Mouse (Mus musculus): ENCODE results near the gene Gsg1l2. TPM values are rescaled to one million over a fixed set of nuclear protein-coding genes. Genes with fewer than 3 reads are reported as not detected.

The Gsg1l2 gene
- polyA plus RNA-seq, 1 experiment = not detected

Other genes with a start within 250 kb of the Gsg1l2 start
- gene Rcvrn, start 79.3 kb upstream of the Gsg1l2 start, polyA plus RNA-seq (2012; ENCODE audit: insufficient read depth, insufficient read length, missing spikeins) = not detected in 2 replicates
- gene Glp2r, start 3.5 kb upstream of the Gsg1l2 start, polyA plus RNA-seq (2012; ENCODE audit: insufficient read depth, insufficient read length, missing spikeins) = not detected in 2 replicates
- gene Dhrs7c, start 23.6 kb downstream of the Gsg1l2 start, polyA plus RNA-seq (2012; ENCODE audit: insufficient read depth, insufficient read length, missing spikeins) = 7.0 and 19.4 TPM in 2 replicates
- gene Usp43, start 147.5 kb downstream of the Gsg1l2 start, polyA plus RNA-seq (2012; ENCODE audit: insufficient read depth, insufficient read length, missing spikeins) = 0.32 and 0.96 TPM in 2 replicates
- not detected in 2 replicates for gene Cfap52, start 191.0 kb downstream of the Gsg1l2 start, polyA plus RNA-seq (2012; ENCODE audit: insufficient read depth, insufficient read length, missing spikeins)
- 48.8 and 60.8 TPM in 2 replicates for gene Stx8, start 191.6 kb downstream of the Gsg1l2 start, polyA plus RNA-seq (2012; ENCODE audit: insufficient read depth, insufficient read length, missing spikeins)